25 mouse cellular contexts compared by ENCODE assay signal in genomic region chr15:42320349-42320748, GRCm38 (mm10).
DNase-seq lines count a peak whose midpoint lies in the region; ATAC-seq and TF ChIP-seq lines count a peak whose summit lies in the region.
"Had no signal": no experiment of that assay in that cellular context is flagged by ENCODE, and none has a peak within 500 bp of the region (broad histone marks: within the 10 kb centered on the region; RNA-seq: fewer than 3 reads in every experiment).

No protein-coding gene starts in this region.

- no peaks in the 10 kb centered on the region for H3K27me3 ChIP-seq in hindbrain, embryonic 15.5 days
- H3K27me3 ChIP-seq in hindbrain, embryonic 12.5 days: no peaks in the 10 kb centered on the region
- H3K27me3 ChIP-seq: CH12.LX; forebrain, embryonic 13.5 days had no signal

- intact Hi-C loops in left cerebral cortex, postnatal 4 days (cut with DNase I): no loop called here
- intact Hi-C loops in left cerebral cortex, postnatal 14 days (cut with DNase I): no loop called here

- no peak for TF ChIP-seq POLR2A in brain, embryonic 14.5 days (IDR thresholded peaks at IDR 0.05; ENCODE audit: borderline replicate concordance, extremely low read depth, insufficient read depth, insufficient read length, poor library complexity, severe bottlenecking)

- ATAC-seq in hindbrain, embryonic 15.5 days (ENCODE audit: low FRiP score, low read depth): peak; percentile 54; the same call in 1 of the 2 replicates
- ATAC-seq in hindbrain, embryonic 12.5 days (ENCODE audit: low FRiP score): no peak
- ATAC-seq: forebrain, embryonic 13.5 days; forebrain, postnatal 0 days; inflammation-experienced regulatory T-cells, adult 6 months; intestine, embryonic 16.5 days had no signal

- no peak overlapping the region for H3K9ac ChIP-seq in hindbrain, embryonic 15.5 days
- H3K9ac ChIP-seq in hindbrain, embryonic 12.5 days: no peak overlapping the region
- H3K9ac ChIP-seq: forebrain, embryonic 13.5 days; forebrain, postnatal 0 days had no signal

- H3K36me3 ChIP-seq in hindbrain, embryonic 15.5 days: no peaks in the 10 kb centered on the region
- no peaks in the 10 kb centered on the region for H3K36me3 ChIP-seq in hindbrain, embryonic 12.5 days
- H3K36me3 ChIP-seq: forebrain, embryonic 10.5 days; G1E had no signal

- DNase-seq in left cerebral cortex, postnatal 4 days: peak; percentile 16
- no peak for DNase-seq in left cerebral cortex, postnatal 14 days (ENCODE audit: low spot score in 2 of 2)
- peak; percentile 41 for DNase-seq in R1 (ENCODE audit: low read depth, low spot score)
- peak; percentile 49 for DNase-seq in brain, embryonic 14.5 days (ENCODE audit: low read depth)
- no peak for DNase-seq in thymus, postnatal 4 days
- DNase-seq: adrenal gland, adult 2 months; adrenal gland, postnatal 14 days; B cell, adult 2 months; cerebellum, adult 18-20 months; cerebellum, adult 9-10 months; cerebellum, postnatal 14 days; forebrain, postnatal 0 days; gastrocnemius, adult 2 months; gastrocnemius, postnatal 14 days; heart, adult 11 months; kidney, adult 18-20 months had no signal

- H3K9me3 ChIP-seq in hindbrain, embryonic 15.5 days: no peaks in the 10 kb centered on the region
- H3K9me3 ChIP-seq in hindbrain, embryonic 12.5 days (replicated peaks): no peaks in the 10 kb centered on the region
- H3K9me3 ChIP-seq: forebrain, embryonic 10.5 days; forebrain, embryonic 13.5 days; G1E had no signal

- H3K4me3 ChIP-seq in hindbrain, embryonic 15.5 days: no peak overlapping the region
- no peak overlapping the region for H3K4me3 ChIP-seq in hindbrain, embryonic 12.5 days
- H3K4me3 ChIP-seq: forebrain, embryonic 10.5 days; forebrain, embryonic 13.5 days; gastrocnemius, adult 2 months had no signal

- H3K4me2 ChIP-seq in hindbrain, embryonic 15.5 days: no peak overlapping the region
- H3K4me2 ChIP-seq in hindbrain, embryonic 12.5 days (replicated peaks): no peak overlapping the region
- H3K4me2 ChIP-seq: forebrain, embryonic 13.5 days; heart, embryonic 11.5 days had no signal

- no peak for TF ChIP-seq CTCF in brain, embryonic 14.5 days (IDR thresholded peaks at IDR 0.05; ENCODE audit: borderline replicate concordance, extremely low read depth, insufficient read depth, insufficient read length)

- 34% methylated on average over 1 of the region's 1 CpGs for WGBS in hindbrain, embryonic 15.5 days
- 69% methylated on average over 1 of the region's 1 CpGs for WGBS in hindbrain, embryonic 12.5 days

- H3K27ac ChIP-seq in hindbrain, embryonic 15.5 days (replicated peaks): no peak overlapping the region
- no peak overlapping the region for H3K27ac ChIP-seq in hindbrain, embryonic 12.5 days
- H3K27ac ChIP-seq: forebrain, embryonic 10.5 days; forebrain, embryonic 13.5 days; gastrocnemius, adult 2 months had no signal

- H3K4me1 ChIP-seq in hindbrain, embryonic 15.5 days (replicated peaks): 0 out of 2 replicates have a peak, but pooled peaks cover 3% of the 10 kb centered on the region
- H3K4me1 ChIP-seq in hindbrain, embryonic 12.5 days: peaks cover 3% of the 10 kb centered on the region; the same call in 1 of the 2 replicates

Comparison
In these comparisons a context has a peak if more than half of its experiments do, and no peak if none do; other contexts are left out.
1. DNase-seq: peak in left cerebral cortex, postnatal 4 days (single experiment), R1 (single experiment) and brain, embryonic 14.5 days (single experiment); none in left cerebral cortex, postnatal 14 days (0 of 2) and thymus, postnatal 4 days (single experiment).